Mouse (Mus musculus) testis, postnatal 10 days (tissue): Measurements from ENCODE around the gene Aldoart1.

Source experiments
- DNase-seq: peaks from one replicate; pipeline ENCODE4 v3.0.0; 2021; ENCODE audit warnings: low spot score

The Aldoart1 gene

DNA sequence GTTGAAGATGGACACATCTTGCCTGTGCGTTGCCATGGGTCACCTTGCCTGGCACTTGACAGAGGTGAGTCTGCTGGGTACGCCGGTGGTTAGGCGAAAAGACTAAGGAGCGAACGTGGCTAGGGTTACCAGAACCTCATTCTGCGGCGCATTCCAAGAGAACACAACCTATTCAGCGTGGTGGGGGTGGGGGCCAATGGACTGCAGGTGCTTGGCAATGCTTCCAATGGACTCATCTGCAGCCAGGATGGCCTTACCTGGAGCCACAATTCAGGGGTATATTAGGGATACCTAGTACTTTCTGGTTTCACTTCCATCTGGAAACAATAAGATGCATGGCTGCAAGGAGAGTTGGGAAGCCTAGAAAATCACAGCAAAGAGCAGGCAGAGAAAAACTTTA is at the start of gene Aldoart1:
Gene Aldoart1, minus strand, starts transcription at position 101 of the 400 bp plus-strand sequence.
- no peak for DNase-seq

DNA sequence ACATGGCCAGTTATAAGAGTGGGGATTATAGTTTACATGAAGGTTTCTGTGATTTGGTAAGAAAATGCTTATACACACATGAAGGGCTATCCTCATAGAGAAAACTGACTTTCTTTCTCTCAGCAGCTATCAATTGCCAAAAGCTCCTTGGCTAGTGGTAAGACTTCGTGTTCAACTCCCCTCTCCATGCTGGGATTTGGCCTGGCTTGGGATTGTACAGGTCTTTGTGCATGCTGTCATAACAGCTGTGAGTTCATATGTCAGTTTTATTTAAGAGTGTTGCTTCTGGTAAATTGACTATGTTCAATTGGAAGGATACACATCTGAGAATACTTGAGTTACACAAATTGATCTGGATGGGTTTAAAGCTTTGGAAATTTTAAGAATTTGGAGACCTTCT is 49.1 kb upstream of the Aldoart1 start:
- no peak for DNase-seq

DNA sequence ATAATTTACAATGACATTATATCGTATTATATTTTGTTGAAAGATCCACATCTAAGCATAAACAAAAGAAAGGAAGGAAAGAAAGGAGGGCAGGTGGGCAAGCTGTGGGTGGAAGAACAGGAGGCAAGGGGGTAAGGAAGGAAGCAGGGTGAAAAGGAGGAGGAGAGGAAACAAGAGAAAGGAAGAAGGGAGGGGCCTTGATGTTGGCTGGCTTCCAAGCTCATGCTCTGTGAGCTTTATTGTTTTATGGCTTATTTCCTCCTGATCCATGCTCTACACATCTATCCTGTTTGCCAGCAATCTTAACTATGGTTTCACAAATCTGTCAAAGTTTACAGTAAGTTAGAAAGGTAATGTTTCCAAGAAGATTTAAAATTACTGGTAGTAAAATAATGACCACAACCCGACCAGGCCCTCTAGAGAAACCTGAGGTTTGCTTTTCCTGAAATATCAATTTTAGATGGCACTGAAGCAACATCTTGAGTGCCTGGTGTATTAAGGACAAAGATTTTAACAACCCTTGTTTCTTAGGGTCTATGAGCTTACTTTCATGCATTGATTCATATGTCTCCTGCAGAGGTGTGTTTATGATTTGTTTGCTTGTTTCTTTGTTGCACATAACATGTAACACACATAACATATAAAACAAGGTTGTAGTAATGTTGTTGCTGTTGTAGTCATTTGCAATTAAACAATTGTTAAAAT is 13.1 kb upstream of the Aldoart1 start:
- DNase-seq = no peak

- no peak for DNase-seq
Observed at GRCm38 (mm10) chr4:72844276-72844675, 8.2 kb downstream of the Aldoart1 start.

- DNase-seq = no peak
Observed at GRCm38 (mm10) chr4:72843025-72843424, 9.4 kb downstream of the Aldoart1 start.

GRCm38 (mm10) chr4:72836430-72836829 is 16.0 kb downstream of the Aldoart1 start:
- no peak for DNase-seq

DNA sequence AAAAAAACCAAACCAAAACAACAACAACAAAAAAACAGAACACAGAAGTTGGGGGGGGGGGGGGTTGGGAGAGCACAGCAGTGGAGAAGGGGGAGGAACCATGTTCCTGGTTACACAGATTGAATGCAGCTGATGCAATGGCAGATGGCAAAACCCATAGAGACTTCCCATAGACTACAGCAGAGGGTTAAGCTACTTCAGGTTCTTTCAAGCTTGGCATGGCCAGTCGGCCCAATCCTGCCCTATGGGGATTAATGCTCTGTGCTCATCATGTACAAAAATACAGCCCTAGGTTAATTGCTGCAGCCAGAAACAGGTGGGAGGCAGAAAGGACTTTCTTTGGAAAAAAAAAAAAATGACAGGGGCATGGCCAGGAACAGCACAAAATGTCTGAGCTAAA is 17.0 kb downstream of the Aldoart1 start:
- DNase-seq = no peak

DNA sequence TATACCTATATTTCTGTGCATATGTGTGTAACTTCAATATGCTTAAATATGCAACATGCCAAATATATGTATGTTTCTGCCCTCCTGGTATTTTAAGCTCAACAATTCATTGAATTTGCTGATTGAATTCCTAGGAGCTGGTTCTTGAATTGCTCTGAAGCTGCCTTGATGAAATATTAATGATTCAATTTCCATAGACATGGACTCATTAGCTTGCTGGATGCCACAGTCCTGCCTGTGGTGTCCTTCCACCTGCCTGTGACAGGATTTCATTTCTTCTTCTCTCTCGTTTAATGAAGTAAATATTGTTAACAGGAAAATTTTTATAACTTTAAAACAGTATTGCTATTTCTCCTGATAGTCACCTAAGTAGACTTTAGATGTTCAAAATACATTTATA is 51.6 kb downstream of the Aldoart1 start:
- no peak for DNase-seq
